Mouse (Mus musculus): ENCODE data around the gene Gm45716.
"Not testable (repeated sequence)": the region's sequence is repeated elsewhere in the genome, so short reads cannot be mapped to it uniquely, and the experiment has no call there.

DNA sequence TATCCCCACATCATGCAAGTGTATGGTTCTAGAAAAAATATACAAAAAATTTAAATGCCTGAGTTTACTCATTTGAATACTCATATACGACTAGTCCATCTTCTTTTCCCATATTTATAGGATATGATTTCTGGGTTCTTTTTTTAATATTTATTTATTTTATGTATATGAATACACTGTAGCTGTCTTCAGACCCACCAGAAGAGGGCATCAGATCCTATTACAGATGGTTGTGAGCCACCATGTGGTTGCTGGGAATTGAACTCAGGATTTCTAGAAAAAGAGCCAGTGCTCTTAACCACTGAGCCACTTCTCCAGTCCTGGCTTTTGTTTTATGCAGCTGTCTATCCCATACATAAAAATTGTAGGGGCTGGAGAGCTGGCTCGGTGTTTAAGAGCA lies 94.5 kb downstream of the Gm45716 start:
- not testable (repeated sequence) for TF ChIP-seq EP300, CTCF (IDR thresholded peaks at IDR 0.05; ENCODE audit: low read depth)
